Mouse (Mus musculus) heart, embryonic 15.5 days (tissue): ENCODE results near the gene Pgk1. TPM values are rescaled to one million over a fixed set of nuclear protein-coding genes. Genes with fewer than 3 reads are reported as not detected.

Experiments used
- ATAC-seq: fragments of 200-750 bp; cut with Nextera tagmentation; replicated peaks from 2 replicates; pipeline ENCODE4 v1.8.0; 2017; ENCODE audit warnings: low read depth, moderate TSS enrichment; ENCODE audit not compliant: insufficient number of reproducible peaks, insufficient read depth, low FRiP score
- H3K27ac ChIP-seq: fragments of 300-500 bp; sonication (generic); 2 replicates; pipeline ENCODE4 v1.5.1; 2015; ENCODE audit warnings: mild to moderate bottlenecking, inconsistent platforms
- H3K27me3 ChIP-seq: fragments of 300-500 bp; sonication (generic); 2 replicates; pipeline ENCODE4 v1.6.1; 2015; ENCODE audit warnings: inconsistent platforms
- H3K36me3 ChIP-seq: fragments of 300-500 bp; sonication (generic); 2 replicates; pipeline ENCODE4 v1.6.1; 2015; ENCODE audit warnings: mild to moderate bottlenecking, inconsistent platforms
- H3K4me1 ChIP-seq: fragments of 300-500 bp; sonication (generic); replicated peaks from 2 replicates; pipeline ENCODE4 v1.6.1; 2015; ENCODE audit warnings: inconsistent platforms
- H3K4me2 ChIP-seq: fragments of 300-500 bp; sonication (generic); 2 replicates; pipeline ENCODE4 v1.6.1; 2015; ENCODE audit warnings: inconsistent platforms, mild to moderate bottlenecking, moderate library complexity
- H3K4me3 ChIP-seq: fragments of 300-500 bp; sonication (generic); 2 replicates; pipeline ENCODE4 v1.5.1; 2015; ENCODE audit warnings: mild to moderate bottlenecking, inconsistent platforms
- H3K9ac ChIP-seq: fragments of 300-500 bp; sonication (generic); 2 replicates; pipeline ENCODE4 v1.6.1; 2015; ENCODE audit warnings: mild to moderate bottlenecking, inconsistent platforms
- H3K9me3 ChIP-seq: fragments of 300-500 bp; sonication (generic); replicated peaks from 2 replicates; pipeline ENCODE4 v1.6.1; 2016; ENCODE audit warnings: inconsistent platforms
- WGBS: fragments of 180-500 bp; shearing (Covaris S2); methylation state at CpG from one replicate; pipeline ENCODE4 v1.1.7; 2015; ENCODE audit warnings: mixed read lengths; 5-methylcytosine and 5-hydroxymethylcytosine counted together
- polyA plus RNA-seq: library from polyadenylated mRNA; unstranded; fragments of >200 nt; fragmentation: Nextera tagmentation; extraction: Ambion mirVana; gene quantifications from 2 replicates; pipeline ENCODE4 v1.2.1, GENCODE M21; 2015

The Pgk1 gene
- polyA plus RNA-seq, 1 experiment from 2014 or later: 615 TPM

DNA sequence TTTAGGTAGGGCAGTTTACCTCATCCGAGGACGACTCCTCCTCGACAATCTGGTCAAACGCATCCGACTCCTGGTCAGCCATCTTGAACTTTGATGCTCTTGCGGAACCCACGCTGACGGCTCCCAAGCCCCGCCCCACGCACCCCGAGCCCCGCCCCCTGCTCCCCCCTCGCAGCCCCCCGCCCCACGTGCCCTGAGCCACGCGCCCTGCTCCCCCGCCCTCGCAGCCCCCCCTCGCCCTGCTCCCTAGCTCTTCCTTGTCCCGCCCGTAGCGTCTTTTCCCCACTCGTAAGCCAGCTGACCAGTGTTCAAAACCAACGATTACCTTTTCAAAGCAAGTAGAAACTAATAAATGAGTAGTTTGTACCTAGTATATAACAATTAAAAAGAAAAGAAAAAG, 34.2 kb downstream of the Pgk1 start, which contains the start of gene Taf9b:
Gene Taf9b (minus strand): TSS at position 101 of the 400 bp plus-strand sequence.
- no peaks in the 10 kb centered on the region for H3K9me3 ChIP-seq
- H3K27me3 ChIP-seq: no peaks in the 10 kb centered on the region
- no peaks in the 10 kb centered on the region for H3K4me1 ChIP-seq
- H3K9ac ChIP-seq: no peak within 1 kb of the TSS; the same call in 1 of the 2 replicates
- ATAC-seq: no peak
- H3K4me3 ChIP-seq: peak within 1 kb of the TSS; percentile 67
- peak within 1 kb of the TSS; percentile 77; the same call in 1 of the 2 replicates for H3K27ac ChIP-seq
- peak within 1 kb of the TSS; percentile 64 for H3K4me2 ChIP-seq
- H3K36me3 ChIP-seq: no peaks in the 10 kb centered on the region
- 81% methylated on average over 22 of the region's 25 CpGs for WGBS

Other genes starting within 250 kb of the Pgk1 start
- 46.0 and 47.8 TPM in 2 replicates for gene Magt1, start 175.2 kb upstream of the Pgk1 start, polyA plus RNA-seq
- 728 and 1,044 TPM in 2 replicates for gene Cox7b, start 171.4 kb upstream of the Pgk1 start, polyA plus RNA-seq
- gene Atp7a, start 159.8 kb upstream of the Pgk1 start, polyA plus RNA-seq: 10.6 and 12.6 TPM in 2 replicates
- 0.43 and 1.3 TPM in 2 replicates for gene Tlr13, start 43.9 kb upstream of the Pgk1 start, polyA plus RNA-seq
- 17.4 and 17.9 TPM in 2 replicates for gene Taf9b, start 34.1 kb downstream of the Pgk1 start, polyA plus RNA-seq
- gene Fnd3c2, start 68.3 kb downstream of the Pgk1 start, polyA plus RNA-seq: not detected in 2 replicates